Mouse (Mus musculus) thymus, postnatal 0 days (tissue): ENCODE measurements around the gene Klf16. TPM values are rescaled to one million over a fixed set of nuclear protein-coding genes. Genes with fewer than 3 reads are reported as not detected.
"Not testable (repeated sequence)": the region's sequence is repeated elsewhere in the genome, so short reads cannot be mapped to it uniquely, and the experiment has no call there.

Experiments used
- DNase-seq: peaks from one replicate; pipeline ENCODE4 v3.0.0-alpha.2; 2015; ENCODE audit warnings: low spot score
- polyA plus RNA-seq: library from polyadenylated mRNA; unstranded; fragments of >200 nt; fragmentation: Nextera tagmentation; extraction: Ambion mirVana; gene quantifications from 2 replicates; pipeline ENCODE4 v1.2.1, GENCODE M21; 2015

Klf16 gene
- polyA plus RNA-seq, 1 experiment from 2014 or later, result 9.5 TPM

DNA sequence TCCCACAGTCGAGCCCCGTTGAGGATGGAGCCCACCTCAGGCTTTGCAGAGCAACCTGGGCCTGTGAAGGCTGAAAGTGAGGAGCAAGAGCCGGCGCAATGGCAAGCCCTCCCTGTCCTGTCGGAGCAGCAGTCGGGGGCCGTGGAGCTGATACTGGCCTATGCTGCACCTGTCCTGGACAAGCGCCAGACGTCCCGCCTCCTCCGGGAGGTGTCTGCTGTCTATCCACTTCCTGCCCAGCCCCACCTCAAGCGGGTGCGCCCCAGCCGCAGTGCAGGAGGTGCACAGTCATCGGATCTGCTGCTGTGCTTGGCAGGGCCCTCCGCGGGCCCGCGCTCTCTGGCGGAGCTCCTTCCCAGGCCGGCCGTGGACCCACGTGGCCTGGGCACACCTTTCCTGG is 29.2 kb upstream of the Klf16 start:
- DNase-seq, result peak; percentile 55

DNA sequence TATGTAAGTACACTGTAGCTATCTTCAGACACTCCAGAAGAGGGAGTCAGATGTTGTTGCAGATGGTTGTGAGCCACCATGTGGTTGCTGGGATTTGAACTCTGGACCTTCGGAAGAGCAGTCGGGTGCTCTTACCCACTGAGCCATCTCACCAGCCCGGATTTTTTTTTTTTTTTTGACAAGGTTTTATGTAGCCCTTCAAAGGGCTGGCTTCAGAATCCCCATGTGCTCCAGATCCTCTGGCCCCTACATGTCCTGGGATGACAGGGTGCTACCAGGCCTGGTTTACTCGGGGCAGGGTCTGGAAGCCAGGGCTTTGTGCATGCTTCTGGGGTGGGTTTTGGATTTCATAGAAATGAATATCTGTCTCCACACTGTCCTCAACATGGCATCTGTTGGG is 28.6 kb upstream of the Klf16 start, which contains the start of gene Gm49322:
TSS of gene Gm49322 (plus strand) at position 301 of the 400 bp plus-strand sequence.
- not testable (repeated sequence) for DNase-seq

DNA sequence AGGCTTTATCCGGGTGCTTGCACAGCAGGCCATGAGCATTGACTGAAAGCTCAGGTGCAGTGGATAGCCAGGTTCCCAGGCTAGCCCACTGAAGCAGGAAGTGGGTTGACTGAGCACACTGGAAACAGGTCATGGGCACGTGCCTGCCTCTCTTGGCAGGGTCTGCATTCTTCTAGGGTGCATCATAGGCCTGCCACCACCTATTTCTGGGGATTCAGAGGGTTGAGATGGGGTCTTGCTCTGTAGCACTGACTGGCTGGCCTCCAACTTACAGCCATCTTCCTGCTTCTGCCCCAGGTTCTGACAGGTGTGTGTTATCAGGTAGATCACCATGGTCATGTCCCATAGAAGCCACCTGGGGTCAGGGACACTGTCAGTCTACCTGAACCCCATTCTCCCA is 27.9 kb upstream of the Klf16 start:
- no peak for DNase-seq

DNA sequence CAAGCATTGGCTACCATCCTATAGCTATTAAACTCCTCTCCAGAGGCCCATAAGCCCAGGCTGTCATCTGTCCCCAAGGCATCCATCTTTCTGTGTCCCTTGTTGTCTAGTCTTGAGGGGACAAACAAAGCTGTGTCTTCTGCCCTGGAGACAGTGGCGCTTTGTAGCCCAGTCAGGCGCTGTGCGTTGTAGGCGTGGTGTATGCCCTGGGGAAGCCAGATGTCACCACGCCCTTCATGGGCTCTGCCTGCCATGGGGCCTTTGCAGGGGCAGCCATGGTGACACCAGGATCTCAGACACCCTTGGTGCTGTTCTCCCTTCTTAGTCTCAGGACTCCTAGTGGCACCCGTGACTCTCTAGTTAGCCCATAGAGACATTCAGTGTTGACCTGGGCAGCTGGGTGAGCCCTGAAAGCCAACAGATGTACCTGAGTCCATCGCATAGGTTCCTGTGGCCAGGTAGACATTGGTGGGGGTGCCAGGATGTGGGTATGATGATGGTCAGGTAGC is 26.9 kb upstream of the Klf16 start:
- no peak for DNase-seq

DNA sequence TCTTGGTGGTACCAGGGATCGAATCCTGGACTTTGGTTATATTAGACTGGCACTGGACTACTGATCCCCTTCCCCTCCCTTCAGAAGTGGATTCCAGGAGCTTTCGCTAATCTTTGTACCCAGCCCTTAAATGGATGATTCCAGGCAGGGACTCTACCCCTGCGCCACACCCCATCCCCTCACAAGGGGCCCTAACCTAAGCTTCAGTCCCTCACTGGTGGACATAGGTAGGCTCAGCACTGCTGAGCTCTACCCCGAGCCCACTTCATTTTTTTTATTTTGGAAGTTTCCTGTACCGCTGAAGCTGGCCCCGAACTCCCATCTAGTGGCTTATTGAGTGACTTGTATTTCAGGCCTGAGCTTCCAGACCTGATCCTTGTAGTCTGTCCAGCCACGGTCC is 26.2 kb upstream of the Klf16 start:
- DNase-seq, result no peak

DNA sequence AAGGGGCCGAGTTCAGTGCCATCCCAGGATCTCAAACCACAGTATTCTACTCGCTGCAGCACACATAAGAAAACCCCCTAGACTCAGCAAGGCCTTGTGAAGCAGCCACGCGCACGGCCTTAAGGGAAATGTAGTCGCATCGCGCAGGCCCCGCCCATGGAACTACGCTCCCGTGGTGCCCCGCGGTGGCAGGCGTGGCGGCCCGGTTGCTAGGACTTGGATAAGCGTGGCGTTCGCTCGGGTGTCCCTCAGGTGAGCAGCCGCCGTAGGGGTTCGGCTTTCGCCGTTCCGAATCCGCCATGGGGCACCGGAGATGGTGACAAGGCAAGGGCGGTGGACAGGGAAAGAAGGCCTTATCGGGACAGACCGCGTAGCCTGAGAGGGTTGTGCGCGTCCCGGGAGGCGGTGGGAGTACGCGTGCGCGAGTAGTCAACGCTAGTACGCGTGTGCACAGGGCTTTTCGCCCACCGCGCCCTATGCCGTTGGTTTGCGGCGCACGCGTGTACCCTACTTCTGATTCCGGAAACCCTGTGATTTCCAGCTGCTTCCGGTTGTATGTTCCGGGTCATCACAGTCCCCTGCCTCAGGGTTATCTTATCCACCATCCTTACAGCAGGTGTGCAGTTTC is 25.7 kb upstream of the Klf16 start, which contains the start of the genes Scamp4 and Adat3:
TSS of gene Scamp4 (plus strand) at position 175 of the 628 bp plus-strand sequence.
TSS of gene Adat3 (plus strand) at position 183 of the 628 bp plus-strand sequence.
- DNase-seq, result peak; percentile 97

DNA sequence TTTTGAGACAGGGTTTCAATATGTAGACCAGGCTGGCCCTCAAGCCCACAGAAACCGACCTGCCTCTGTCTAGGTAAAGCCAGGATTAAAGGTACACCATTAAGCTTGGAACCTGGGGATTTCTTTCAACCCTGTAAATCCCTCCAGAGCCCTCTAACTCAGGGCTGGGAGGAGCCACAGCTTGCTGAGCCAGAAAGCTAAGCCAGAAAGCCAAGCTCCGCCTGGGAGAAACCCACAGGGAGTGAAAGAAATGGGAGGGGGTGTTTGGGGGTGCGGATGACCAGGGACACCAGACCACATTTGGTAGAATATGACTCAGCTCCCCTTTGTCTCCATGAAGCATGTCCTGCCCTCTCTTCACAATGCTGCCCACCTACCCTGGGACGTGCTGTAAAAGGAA is 19.2 kb upstream of the Klf16 start:
- DNase-seq, result no peak

DNA sequence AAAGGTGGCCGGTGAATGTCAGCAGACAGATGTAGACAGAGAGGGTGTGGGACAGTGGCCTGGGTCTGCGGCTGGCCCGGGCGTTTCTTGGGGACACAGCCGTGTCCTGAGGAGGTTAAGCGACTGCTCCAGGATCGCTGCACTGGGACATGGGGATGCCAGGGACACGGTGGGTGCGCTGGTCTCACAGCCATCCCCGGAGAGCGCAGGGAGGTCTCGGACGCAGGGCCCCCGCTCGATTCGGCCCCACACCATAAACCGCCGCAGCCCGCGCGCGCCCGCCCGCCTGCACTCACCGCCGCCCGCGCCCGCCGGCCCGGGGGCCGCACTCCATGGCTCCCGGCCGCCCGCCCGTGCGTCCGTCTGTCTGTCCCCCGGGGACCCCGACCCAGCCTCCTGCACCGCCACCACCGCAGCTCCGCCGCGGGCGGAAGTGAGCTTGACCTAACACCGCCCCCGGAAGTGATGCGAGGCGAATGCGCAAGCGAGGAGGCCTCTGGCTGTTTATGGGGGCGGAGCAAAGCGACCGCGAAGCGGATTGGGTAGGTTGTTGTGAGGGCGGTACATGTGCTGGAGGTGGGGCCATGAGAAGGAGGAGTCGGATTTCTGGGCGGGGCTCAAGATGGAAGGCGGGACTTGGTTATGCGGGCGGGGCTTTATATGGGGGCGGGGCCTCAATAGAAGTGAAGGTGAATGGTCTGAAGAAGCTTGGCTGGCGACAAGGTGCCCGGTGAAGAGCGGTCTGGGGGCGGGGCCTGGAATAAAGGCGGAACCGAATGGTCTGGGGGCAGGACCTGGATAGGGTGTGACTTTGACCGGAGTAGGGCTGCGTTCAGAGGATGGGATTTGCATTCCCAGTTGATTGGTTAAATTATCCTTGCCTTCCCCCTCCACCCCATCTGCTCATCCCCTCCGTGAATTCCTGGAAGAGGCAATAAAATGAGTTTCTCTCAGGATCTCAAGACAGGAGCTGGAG is 13.0 kb upstream of the Klf16 start, which contains the start of gene Abhd17a:
TSS of gene Abhd17a (minus strand) at position 463 of the 976 bp plus-strand sequence.
- peak; percentile 98 for DNase-seq

DNA sequence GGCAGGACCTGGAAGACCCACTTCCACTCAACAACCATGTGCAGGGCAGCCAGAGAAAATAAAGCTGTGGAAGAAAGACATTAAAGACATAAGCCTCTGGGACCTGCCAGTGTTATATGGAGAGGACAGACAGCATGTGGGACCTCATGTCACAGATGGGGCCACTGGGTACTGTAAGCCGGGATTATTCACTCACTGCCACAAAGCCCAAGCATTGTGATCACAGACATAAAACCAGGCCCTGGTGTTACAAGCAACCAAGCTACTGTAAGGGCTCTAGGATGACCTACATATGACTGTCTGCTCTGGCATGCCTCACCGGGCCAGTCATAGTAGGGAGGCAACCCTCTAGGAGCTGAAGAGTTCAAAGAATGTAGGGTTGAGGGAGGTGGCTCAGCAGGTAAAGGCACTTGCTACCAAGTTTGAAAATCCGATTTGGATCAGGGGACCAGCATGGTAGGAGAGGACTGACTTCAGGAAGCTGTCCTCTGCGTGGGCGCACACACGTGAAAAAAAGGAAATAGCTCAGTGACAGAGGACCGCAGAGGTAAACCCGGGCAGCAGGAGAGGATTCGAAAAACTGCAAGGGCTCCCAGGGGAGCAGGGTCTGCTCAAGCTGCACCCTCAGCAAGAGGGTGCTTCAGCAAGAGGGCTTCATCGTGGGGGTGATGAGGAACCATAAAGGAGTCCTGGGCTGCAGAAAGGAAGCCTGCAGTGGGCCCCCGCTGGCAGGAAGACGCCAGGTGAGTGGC is 12.2 kb upstream of the Klf16 start:
- no peak for DNase-seq

DNA sequence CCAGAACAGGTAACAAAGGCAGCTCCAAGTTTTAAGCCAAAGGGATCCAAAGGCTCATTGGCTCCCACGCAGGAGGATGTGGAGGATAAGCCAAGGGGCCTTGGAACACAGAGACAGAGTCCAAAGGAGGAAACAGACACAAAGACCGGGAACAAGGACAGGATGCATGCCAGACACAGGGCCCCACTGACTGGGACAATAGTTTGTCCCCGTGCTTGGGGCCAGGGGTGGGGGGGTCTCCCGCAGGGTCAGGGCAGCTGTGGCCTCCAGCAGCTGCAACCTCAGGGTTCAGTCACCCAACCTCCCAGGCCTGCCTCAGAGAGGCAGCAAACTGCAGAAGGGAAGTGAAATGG is 10.2 kb upstream of the Klf16 start:
- no peak for DNase-seq

DNA sequence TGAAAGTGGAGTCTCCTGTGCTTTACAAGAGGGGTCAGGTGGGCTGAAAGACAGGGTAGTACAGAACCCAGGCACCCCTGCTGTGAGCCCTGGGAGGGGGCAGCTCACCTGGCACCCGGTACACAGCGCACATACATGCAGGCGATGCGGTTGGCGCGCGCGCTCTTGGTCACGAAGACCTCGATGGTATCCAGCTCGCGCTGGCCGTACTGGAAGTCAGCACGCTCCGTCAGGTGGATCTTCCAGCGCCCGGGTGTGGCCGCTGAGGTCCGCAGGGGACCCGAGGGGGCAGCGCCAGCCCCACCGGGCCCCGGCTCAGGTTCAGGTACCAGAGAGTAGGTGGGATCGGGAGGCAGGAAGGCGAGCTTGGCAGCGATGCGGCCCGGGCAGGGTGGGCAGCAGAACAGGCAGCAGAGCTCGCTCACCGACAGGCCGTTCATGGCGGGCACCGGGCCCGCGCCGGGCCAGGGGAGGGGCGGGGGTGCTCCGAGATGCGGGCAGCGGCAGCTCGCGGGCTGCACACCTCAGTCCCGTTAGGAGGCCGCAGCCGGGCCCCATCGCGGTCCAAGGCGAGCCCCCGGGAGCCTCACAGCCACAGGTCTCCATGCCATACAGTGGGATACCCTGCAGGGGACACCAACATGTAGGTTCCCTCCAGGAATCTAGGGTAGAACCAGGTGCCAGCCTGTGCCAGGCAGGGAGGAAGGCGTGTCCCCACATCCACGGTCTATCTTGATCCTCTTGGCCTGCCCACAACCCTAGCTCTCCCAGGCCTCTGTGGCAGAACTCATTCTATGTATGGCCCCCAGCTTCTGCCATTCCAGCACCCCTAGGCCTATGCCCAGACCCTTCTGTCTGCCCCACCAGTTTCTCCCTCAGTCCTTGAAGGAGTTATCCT is 9.5 kb upstream of the Klf16 start:
- no peak for DNase-seq

DNA sequence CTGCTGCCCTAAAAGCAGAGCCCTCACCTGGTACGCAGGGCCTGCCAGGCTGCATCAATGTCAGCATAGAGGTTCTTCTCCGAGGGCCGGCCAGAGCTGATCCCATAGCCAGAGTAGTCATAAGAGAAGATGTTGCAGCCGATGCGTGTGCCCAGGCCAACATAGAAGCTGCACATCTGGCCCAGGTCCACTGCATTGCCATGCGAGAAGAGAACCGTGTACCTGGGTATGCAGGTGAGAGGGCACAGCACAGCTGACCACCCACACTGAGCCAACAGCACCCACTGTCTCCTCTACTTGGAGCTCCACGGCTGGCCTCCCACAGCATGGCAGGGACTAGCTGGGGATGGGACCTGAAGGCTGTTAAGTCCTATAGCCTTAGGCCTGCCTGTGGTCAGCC is 8.5 kb upstream of the Klf16 start:
- DNase-seq, result no peak

DNA sequence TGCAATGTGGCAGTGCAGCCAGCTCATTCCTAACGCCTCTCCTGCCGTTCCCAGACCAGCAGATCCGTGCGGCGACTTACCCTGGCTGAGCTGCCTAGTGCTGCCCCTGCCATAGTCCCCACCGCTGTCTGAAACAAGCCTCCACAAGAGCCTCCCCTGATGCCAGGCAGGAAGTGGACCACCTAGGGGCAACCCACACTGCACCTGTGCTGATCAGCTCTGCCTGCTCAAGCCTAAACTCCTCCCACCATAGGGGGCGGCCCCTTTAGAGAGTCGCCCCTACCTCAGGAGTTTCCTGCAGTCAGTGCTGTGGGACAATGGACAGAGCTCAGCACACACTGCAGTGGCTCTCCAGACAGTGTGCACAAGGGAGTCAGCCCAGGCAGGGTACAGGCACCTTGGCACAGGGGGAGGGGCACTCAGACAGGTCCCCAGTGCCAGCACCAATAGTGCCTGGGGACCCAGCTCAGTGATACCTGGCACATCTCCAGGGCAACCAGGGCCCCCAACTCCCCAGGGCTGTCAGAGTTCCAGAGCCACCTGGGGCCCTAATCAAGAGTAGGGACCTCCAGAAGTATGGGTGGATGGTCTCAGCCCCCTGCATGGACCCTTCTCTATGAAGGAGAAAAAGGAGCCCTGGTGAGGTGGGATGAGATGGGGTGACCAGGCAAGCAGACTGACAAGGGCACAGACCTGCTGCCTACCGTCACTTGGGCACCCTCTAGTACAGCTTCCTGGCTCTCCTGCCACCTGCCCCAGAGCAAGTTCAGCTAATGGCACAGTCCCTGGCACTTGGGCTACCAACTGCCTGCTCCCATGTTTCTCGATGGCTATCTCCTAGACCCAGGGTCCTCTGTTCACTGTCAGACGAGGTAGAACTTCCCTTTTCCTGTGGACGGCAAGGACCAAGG is 7.8 kb upstream of the Klf16 start:
- DNase-seq, result peak; percentile 73

DNA sequence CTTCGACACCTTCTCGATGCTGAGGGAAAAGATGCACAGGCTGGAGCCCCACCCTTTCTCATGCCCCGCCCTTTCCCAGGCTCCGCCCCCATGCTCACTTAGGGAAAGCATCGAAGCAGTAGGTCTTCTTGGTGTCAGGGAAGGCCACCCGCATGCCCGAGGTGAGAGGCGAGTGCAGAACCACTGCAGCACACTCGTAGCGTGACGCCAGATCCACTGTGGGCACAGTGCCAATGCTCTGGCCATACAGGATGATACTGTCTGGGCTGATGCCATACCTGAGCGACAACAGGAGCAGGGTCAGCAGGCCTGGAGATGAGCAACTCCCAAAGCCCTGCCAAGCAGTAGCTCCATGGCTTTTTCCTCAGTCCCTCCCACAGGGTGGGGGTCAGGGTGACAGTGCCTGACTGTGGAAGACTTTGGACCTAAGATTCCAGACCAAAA is 6.9 kb upstream of the Klf16 start:
- no peak for DNase-seq

DNA sequence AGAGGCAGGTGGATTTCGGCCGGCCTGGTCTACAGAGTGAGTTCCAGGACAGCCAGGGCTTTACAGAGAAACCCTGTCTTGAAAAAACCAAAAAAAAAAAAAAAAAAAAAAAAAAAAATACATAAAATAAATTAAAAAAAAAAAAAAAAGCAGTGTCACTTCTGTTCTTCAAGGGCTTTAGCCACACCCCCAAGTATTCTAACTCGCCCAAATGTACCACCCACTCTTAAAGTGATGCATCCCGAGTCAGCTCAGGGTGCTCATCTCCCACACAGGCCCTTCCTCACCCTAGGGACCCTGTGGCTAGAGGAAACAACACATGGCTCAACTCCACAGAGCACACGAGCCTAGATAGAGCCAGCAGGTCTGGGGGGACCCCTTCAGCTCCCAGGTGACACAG is 5.9 kb upstream of the Klf16 start:
- no peak for DNase-seq

DNA sequence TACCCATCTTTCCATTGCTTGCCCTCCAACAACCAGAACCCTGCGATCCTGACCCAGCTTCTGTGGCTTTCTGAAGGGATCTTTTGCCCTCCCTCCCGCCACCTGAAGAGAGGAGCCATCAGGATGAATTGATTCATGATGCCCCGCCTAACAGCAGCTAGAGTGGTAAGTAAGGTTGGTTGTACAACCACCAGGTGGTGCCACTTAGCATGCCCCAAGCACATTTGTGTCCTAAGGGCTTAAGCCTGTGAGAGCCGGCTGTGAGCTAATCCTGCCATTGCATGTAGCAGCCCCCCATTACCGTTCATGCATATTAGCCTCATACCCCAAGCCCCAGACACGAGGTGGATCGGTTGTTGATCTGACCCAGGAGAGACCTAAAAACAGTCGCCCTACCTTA is 1.8 kb upstream of the Klf16 start:
- peak; percentile 85 for DNase-seq

DNA sequence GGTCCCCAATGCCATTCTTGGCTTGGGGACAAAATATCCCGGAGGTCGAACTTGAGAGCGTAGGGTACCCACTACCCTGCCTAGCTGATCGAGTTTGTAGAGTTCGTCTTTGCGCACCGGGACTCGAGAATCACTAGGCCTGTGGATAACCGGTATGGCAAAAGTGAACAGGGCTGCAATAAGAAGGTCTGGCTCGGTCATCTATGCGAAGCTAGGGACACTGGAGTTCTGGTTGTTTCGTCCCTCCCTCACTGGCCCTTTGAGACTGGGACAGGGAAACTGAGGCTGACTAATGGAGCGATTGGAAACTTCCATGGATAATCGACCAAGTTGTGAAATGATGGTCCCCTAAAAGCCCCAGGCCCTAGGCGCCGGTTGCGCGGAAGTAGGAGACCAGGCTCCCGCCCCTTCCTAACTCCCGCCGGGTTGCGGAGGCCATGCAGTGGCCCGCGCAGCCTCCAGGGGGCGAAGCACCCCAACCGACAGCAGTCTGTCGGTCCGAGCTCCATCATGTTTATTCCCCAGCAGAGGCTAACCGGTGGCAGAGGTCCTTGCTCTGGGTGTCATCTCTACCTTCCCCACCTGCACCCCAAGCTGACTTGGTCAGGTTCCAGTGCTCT is 1.1 kb upstream of the Klf16 start:
- DNase-seq, result peak; percentile 88

DNA sequence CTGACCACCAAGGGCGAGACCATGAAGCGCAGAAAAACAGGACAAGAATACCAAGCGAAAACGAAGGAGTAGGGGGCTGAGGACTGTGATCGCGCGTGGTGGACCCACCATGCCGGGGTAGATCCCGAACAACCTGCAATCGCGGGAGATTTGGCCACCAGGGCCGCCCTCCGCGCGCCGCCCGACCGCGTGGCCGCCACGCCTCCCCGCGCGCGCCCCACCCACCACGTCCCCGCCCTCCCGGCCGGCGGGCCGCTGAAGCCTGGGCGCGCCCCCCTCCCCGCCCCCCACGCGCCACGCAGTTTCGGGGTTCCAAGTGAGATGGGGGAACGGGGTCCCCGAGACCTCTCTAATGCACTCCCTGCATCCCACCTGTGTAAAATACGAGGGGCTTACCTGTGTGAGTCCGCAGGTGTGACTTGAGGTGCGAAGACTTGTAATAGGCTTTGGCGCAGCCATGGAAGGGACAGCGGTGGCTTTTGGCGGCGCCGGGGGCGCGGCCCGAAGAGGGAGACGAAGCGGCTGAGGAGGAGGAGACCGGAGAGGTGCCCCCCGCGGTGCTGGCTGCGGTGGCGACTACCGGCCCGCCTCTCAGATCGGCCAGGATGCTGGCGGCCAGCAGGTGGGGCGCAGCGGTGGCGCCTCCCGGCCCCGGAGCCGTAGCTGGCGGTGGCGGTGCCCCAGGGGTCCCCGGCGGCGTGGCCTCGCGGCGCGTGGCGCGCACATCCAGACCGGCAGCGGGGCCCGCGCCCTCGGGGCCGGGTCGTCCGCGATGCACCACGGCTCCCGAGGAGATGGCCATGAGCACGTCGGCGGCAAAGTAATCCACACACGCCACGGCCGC is 548 bp downstream of the Klf16 start:
- DNase-seq, result peak; percentile 61
